Mouse (Mus musculus) liver, embryonic 13.5 days (tissue): ENCODE results near the gene Rad50. TPM values are rescaled to one million over a fixed set of nuclear protein-coding genes. Genes with fewer than 3 reads are reported as not detected.
A peak's percentile ranks its signal among the peaks of the same experiment; 100 is the strongest.

Experiments used
- ATAC-seq: fragments of 200-750 bp; cut with Nextera tagmentation; 2 replicates; pipeline ENCODE4 v1.8.0; 2017; ENCODE audit warnings: low read depth, mild to moderate bottlenecking, moderate number of reproducible peaks, moderate library complexity
- DNase-seq: peaks from one replicate; pipeline ENCODE4 v3.0.0; 2022
- H3K27ac ChIP-seq: fragments of 300-500 bp; sonication (generic); 2 replicates; pipeline ENCODE4 v1.5.1; 2015; ENCODE audit warnings: moderate library complexity, mild to moderate bottlenecking, inconsistent platforms
- H3K27me3 ChIP-seq: fragments of 300-500 bp; sonication (generic); 2 replicates; pipeline ENCODE4 v1.6.1; 2015; ENCODE audit warnings: mild to moderate bottlenecking, inconsistent platforms
- H3K36me3 ChIP-seq: fragments of 300-500 bp; sonication (generic); 2 replicates; pipeline ENCODE4 v1.6.1; 2015; ENCODE audit warnings: mild to moderate bottlenecking, inconsistent platforms
- H3K4me1 ChIP-seq: fragments of 300-500 bp; sonication (generic); replicated peaks from 2 replicates; pipeline ENCODE4 v1.6.1; 2015; ENCODE audit warnings: inconsistent platforms
- H3K4me2 ChIP-seq: fragments of 300-500 bp; sonication (generic); 2 replicates; pipeline ENCODE4 v1.6.1; 2015; ENCODE audit warnings: inconsistent platforms, mild to moderate bottlenecking, moderate library complexity
- H3K4me3 ChIP-seq: fragments of 300-500 bp; sonication (generic); replicated peaks from 2 replicates; pipeline ENCODE4 v1.5.1; 2015; ENCODE audit warnings: mild to moderate bottlenecking, inconsistent platforms
- H3K9ac ChIP-seq: fragments of 300-500 bp; sonication (generic); 2 replicates; pipeline ENCODE4 v1.6.1; 2015; ENCODE audit warnings: mild to moderate bottlenecking, inconsistent platforms
- H3K9me3 ChIP-seq: fragments of 300-500 bp; sonication (generic); replicated peaks from 2 replicates; pipeline ENCODE4 v1.6.1; 2016; ENCODE audit warnings: inconsistent platforms
- WGBS: fragments of 180-500 bp; shearing (Covaris S2); methylation state at CpG from one replicate; pipeline ENCODE4 v1.1.7; 2015; ENCODE audit not compliant: insufficient replicate concordance; 5-methylcytosine and 5-hydroxymethylcytosine counted together
- polyA plus RNA-seq: library from polyadenylated mRNA; unstranded; fragments of >200 nt; fragmentation: Nextera tagmentation; extraction: Ambion mirVana; gene quantifications from 2 replicates; pipeline ENCODE4 v1.2.1, GENCODE M21; 2015

The Rad50 gene
- polyA plus RNA-seq, 1 experiment from 2014 or later, result 19.5 TPM

DNA sequence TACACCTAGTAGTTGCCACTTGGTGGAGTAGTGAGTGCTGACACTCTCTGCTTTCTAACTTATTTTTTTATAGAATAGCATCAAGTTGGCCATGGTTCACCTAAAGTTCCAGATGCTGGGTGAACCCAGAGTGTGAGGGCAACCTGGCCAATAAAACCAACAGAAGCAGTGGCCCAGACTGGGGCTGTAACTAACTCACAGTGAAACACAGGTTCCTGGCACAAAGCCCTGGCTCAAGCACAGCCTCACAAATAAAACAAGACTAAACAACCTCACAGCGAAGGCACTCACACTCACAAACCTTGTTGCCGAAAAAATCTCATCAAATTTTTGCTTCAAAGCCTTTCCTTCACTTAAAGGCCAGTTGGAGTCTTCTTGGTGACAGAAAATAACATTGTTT is 8.6 kb downstream of the Rad50 start:
- H3K36me3 ChIP-seq, result peaks cover 79% of the 10 kb centered on the region
- no peak overlapping the region for H3K27ac ChIP-seq
- H3K4me1 ChIP-seq, result peaks cover 7% of the 10 kb centered on the region
- no peak overlapping the region for H3K4me3 ChIP-seq
- 86% methylated on average over 2 of the region's 2 CpGs for WGBS
- H3K4me2 ChIP-seq, result no peak overlapping the region
- no peaks in the 10 kb centered on the region for H3K27me3 ChIP-seq
- no peaks in the 10 kb centered on the region for H3K9me3 ChIP-seq
- no peak for ATAC-seq
- no peak for DNase-seq
- no peak overlapping the region for H3K9ac ChIP-seq

DNA sequence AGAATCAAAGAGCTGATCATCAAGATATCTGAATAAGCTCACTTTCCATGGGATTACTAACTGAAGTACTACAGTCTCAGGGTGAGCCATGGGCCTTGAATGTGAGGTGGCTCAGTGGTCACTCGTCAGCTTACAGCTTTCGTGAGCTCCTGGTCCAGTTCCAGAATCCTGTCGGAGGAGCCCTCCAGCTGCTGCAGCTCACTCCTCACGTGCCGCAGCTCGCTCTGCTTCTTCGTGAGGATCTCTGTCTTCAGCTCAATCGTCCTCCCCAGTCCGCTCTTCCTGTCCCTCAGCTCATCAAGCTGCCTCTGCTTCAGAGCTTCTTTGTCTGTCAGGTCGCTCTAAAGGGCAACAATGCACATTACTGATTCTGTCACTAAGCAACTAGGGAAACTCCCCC is 15.1 kb downstream of the Rad50 start:
- H3K4me2 ChIP-seq, result no peak overlapping the region
- ATAC-seq, result no peak
- no peak overlapping the region for H3K4me3 ChIP-seq
- no peak overlapping the region for H3K9ac ChIP-seq
- WGBS, result 87% methylated on average over 10 of the region's 10 CpGs
- no peak for DNase-seq
- H3K4me1 ChIP-seq, result no peaks in the 10 kb centered on the region
- H3K27me3 ChIP-seq, result no peaks in the 10 kb centered on the region
- H3K36me3 ChIP-seq, result peaks cover 53% of the 10 kb centered on the region
- no peaks in the 10 kb centered on the region for H3K9me3 ChIP-seq
- H3K27ac ChIP-seq, result no peak overlapping the region

DNA sequence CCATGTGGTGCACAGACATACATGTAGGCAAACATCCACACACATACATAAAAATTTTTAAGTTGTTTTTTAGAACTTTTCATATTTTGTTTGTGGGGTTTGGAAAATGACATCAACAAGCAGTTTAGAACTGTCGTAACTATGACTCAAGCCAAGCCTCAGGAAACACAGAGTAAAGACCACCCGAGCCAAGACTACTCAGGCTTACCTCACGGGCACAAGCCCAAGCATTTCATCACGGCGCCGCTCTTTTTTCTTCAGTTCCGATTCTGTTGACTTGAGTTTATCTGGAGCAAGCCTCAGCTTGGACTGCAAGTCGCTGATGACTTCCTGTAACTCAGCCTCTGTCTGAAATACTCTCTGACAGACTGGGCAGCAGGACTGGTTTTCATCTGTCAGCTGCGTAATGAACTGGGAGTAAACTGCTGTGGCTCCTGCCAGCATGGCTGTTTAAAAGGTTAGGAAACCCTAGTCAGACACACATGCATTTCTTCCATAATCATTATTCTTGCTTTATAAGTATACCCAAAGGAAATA is 24.1 kb downstream of the Rad50 start:
- H3K36me3 ChIP-seq, result peaks cover 75% of the 10 kb centered on the region
- H3K4me3 ChIP-seq, result no peak overlapping the region
- H3K9me3 ChIP-seq, result no peaks in the 10 kb centered on the region
- ATAC-seq (no peak), DNase-seq (no peak)
- no peak overlapping the region for H3K4me2 ChIP-seq
- WGBS, result 84% methylated on average over 9 of the region's 9 CpGs
- no peak overlapping the region for H3K9ac ChIP-seq
- H3K27me3 ChIP-seq, result no peaks in the 10 kb centered on the region
- no peaks in the 10 kb centered on the region for H3K4me1 ChIP-seq
- H3K27ac ChIP-seq, result no peak overlapping the region

DNA sequence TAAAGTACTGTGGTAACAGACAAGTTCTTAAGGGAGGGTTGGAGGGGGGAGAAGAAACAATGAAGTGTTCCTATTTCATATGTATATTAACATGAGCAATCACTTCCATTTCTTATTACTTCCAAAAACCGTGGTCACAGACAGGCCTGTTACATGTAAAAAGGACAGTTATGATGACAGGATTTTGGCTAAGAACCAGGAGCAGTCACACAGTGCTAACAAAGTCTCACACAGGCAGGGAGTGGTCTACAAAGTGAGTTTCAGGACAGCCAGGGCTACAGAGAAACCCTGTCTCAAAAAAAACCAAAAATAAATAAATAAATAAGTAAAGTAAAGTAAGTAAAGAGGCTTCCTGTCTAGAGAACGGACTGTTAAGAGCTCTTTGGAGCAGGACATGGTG is 24.9 kb downstream of the Rad50 start:
- Histone ChIP-seq H3K36me3 (peaks cover 76% of the 10 kb centered on the region), H3K4me1 (no peaks in the 10 kb centered on the region), H3K4me3 (no peak overlapping the region), H3K27ac (no peak overlapping the region), H3K27me3 (no peaks in the 10 kb centered on the region), H3K9me3 (no peaks in the 10 kb centered on the region), H3K9ac (no peak overlapping the region), H3K4me2 (no peak overlapping the region)
- ATAC-seq (no peak), DNase-seq (no peak)
- 83% methylated on average over 2 of the region's 2 CpGs for WGBS

DNA sequence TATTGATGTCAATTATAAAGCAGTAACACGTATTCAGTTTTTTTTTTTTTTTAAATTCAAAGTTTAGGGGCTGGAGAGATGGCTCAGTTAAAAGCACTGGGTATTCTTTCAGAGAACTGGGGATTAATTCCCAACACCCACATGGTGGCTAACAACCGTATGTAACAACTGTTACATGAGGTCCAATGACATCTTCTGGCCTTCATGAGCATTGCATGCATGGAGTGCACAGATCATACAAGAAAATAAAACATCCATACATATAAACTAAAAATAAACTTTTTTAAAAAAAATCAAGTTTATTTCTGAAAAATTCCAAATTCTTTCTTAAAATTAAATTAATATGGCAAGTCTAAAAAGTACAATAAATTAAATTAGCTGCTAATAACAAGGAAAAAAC is 25.4 kb downstream of the Rad50 start:
- no peak overlapping the region for H3K27ac ChIP-seq
- peaks cover 76% of the 10 kb centered on the region for H3K36me3 ChIP-seq
- no peaks in the 10 kb centered on the region for H3K9me3 ChIP-seq
- ATAC-seq (no peak), DNase-seq (no peak)
- H3K4me3 ChIP-seq, result no peak overlapping the region
- H3K27me3 ChIP-seq, result no peaks in the 10 kb centered on the region
- H3K4me2 ChIP-seq, result no peak overlapping the region
- 80% methylated on average over 2 of the region's 2 CpGs for WGBS
- no peaks in the 10 kb centered on the region for H3K4me1 ChIP-seq
- H3K9ac ChIP-seq, result no peak overlapping the region

DNA sequence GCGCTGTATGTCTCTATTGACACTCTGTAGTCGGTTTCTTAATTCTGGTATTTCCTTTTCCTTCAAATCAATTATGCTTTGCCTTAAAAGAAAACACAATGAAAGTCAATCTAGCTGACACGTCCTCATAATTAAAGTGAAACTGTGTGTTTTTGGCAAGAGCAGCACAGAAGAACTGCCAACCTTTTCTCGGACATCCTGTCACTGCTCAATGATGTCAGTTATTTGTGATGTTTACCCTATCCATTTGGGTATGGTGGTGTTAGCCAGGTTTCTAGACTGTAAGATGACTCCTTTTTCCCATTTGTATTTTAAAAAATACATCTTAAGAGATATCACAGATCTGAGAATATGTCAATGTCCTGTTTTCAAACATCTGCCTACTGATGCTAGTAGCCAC is 27.0 kb downstream of the Rad50 start:
- Histone ChIP-seq H3K27me3 (no peaks in the 10 kb centered on the region), H3K4me1 (no peaks in the 10 kb centered on the region), H3K36me3 (peaks cover 80% of the 10 kb centered on the region), H3K27ac (no peak overlapping the region), H3K9ac (no peak overlapping the region), H3K4me2 (no peak overlapping the region), H3K4me3 (no peak overlapping the region), H3K9me3 (no peaks in the 10 kb centered on the region)
- WGBS, result 86% methylated on average over 4 of the region's 4 CpGs
- ATAC-seq (no peak), DNase-seq (no peak)

DNA sequence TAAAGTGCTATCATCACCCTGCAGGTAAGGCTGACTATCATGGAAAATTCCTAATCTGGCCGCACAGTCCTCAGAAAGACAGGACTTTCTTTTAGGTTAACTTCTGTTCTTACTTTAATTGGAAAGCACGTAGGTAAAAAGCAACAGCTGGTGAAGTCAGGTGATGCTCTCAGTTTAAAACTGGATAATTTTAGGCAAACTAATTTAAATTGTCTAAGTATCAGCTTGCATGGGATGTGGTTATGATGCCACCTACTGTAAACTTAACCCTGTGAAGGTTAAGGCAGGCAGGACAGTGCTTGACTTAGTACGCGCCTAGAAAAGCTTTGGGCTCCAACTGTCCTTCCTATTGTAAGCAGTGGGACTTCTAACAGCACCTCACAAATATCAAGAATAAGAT is 35.7 kb downstream of the Rad50 start:
- no peak overlapping the region for H3K9ac ChIP-seq
- H3K4me1 ChIP-seq, result no peaks in the 10 kb centered on the region
- H3K9me3 ChIP-seq, result no peaks in the 10 kb centered on the region
- ATAC-seq (no peak), DNase-seq (no peak)
- H3K4me3 ChIP-seq, result no peak overlapping the region
- 83% methylated on average over 4 of the region's 4 CpGs for WGBS
- no peak overlapping the region for H3K27ac ChIP-seq
- H3K4me2 ChIP-seq, result no peak overlapping the region
- no peaks in the 10 kb centered on the region for H3K27me3 ChIP-seq
- peaks cover 78% of the 10 kb centered on the region for H3K36me3 ChIP-seq

DNA sequence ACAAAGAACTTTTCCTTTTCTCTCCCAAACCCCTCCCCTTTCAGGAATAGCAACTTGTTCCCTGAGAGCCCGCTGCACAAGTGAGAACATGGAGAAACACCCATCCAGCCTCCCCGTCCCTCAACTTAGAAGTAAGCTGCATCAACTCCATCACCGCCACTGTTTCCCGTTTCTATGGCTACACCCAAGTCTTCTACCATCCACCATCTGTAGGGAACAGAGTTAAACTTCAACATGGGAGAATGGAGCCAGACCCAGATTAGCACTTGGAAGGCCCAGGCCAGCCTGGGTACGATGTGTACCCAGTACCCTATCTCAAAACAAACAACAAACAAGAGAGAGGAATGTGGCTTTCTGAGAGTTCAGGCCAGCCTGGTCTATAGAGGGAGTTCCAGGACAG is 43.0 kb downstream of the Rad50 start:
- Histone ChIP-seq H3K4me1 (peaks cover 11% of the 10 kb centered on the region), H3K9ac (no peak overlapping the region), H3K27ac (no peak overlapping the region), H3K9me3 (no peaks in the 10 kb centered on the region), H3K4me2 (no peak overlapping the region), H3K36me3 (peaks cover 51% of the 10 kb centered on the region), H3K4me3 (no peak overlapping the region), H3K27me3 (no peaks in the 10 kb centered on the region)
- ATAC-seq, result no peak
- DNase-seq, result no peak
- WGBS, result 79% methylated on average over 5 of the region's 5 CpGs

DNA sequence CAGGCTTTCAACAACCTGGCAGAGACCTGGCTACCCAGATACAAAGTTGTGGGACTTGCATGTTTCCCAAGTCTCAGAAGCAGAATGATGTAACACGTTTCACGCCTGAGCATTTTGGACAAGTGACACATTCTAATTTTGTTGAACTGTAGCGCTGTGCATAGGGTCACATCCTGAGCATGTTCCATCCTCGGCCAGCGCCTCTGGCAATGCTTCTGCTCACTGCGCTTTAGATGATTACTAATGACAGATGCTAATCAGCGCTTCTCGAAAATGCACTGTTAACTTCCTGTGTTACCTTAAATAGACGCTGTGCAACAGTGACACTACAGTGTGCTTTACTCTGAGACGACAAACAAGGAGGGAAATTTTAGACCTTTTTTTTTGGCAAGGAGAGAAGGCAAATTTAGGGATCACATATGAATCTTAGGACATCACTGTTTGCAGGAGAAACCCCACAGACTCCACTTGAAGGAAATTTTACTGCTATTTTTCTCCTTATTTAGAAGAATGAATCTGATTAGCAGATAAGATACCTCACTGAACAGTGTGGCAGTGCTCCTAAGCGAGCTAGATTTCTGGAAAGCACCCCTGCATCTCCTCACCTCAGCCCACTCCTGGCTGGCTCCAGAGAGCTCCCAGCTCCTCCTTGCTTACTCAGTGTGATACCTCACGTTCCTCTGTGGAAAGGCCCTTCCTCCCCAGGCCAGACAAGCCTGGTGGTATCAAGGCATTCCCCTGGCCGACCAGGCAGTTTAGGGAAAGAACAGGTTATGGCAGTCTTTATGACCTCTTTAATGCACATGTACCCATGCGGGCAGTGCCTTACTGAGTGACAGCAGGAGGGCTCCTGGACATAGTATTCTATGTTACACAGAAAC is 44.1 kb downstream of the Rad50 start:
- no peak overlapping the region for H3K4me3 ChIP-seq
- ATAC-seq, result no peak

DNA sequence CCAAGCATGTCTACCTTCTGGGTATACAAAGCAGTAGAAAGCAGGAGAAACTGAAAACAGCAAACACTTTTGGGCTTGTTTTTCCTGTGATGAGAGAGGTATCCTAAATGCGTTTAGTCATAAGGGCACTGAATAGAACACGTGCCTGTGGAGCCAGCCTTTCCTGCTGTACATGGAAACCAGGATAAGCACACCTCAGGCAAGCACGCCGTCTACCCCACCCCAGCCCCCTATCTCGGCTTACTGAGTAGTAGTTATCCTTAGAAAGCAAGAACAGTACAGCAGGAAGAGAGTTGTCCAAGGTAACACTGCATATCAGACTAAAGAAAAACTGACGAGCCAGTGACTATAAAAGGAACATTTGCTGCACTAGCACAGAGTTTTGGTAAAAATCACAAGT is 49.3 kb downstream of the Rad50 start:
- Histone ChIP-seq H3K4me3 (no peak overlapping the region), H3K27ac (peak overlapping the region; percentile 86), H3K36me3 (peaks cover 31% of the 10 kb centered on the region), H3K27me3 (no peaks in the 10 kb centered on the region), H3K4me1 (peaks cover 44% of the 10 kb centered on the region), H3K4me2 (peak overlapping the region; percentile 54), H3K9ac (peak overlapping the region; percentile 54; the same call in 1 of the 2 replicates), H3K9me3 (no peaks in the 10 kb centered on the region)
- DNase-seq (peak; percentile 36), ATAC-seq (peak; percentile 64)
- 30% methylated on average over 6 of the region's 6 CpGs for WGBS

More for the DNA sequence above, 44.1 kb downstream of the Rad50 start:
- no peak for DNase-seq
- H3K4me2 ChIP-seq, result no peak overlapping the region
- 39% methylated on average over 14 of the region's 14 CpGs for WGBS
- no peak overlapping the region for H3K9ac ChIP-seq
- peaks cover 17% of the 10 kb centered on the region for H3K4me1 ChIP-seq
- peaks cover 43% of the 10 kb centered on the region for H3K36me3 ChIP-seq
- H3K9me3 ChIP-seq, result no peaks in the 10 kb centered on the region
- H3K27me3 ChIP-seq, result no peaks in the 10 kb centered on the region
- no peak overlapping the region for H3K27ac ChIP-seq

DNA sequence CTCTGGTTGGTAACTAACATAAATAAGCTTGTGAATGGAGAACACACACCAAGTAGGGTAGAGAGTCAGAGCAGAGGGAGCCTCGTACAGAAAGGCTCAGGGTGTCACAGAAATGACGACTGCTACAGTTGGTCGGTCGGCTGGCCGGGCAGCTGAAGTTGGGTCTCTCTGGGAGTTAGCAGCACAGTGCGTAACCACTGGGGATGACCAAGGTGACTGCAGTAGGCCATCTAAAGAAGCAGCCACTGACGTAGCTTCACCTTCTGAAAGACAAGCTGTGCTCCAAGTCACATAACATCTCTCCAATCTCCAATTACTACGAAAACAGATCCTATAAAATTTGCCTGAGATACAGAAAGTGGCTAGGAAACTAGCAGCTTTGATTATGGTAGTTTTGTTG is 49.7 kb downstream of the Rad50 start:
- peak overlapping the region; percentile 54 for H3K4me2 ChIP-seq
- no peaks in the 10 kb centered on the region for H3K27me3 ChIP-seq
- peak overlapping the region; percentile 86 for H3K27ac ChIP-seq
- H3K9ac ChIP-seq, result peak overlapping the region; percentile 54; the same call in 1 of the 2 replicates
- DNase-seq (no peak), ATAC-seq (no peak)
- H3K9me3 ChIP-seq, result no peaks in the 10 kb centered on the region
- WGBS, result 66% methylated on average over 8 of the region's 8 CpGs
- H3K4me1 ChIP-seq, result peaks cover 40% of the 10 kb centered on the region
- H3K36me3 ChIP-seq, result peaks cover 35% of the 10 kb centered on the region
- H3K4me3 ChIP-seq, result no peak overlapping the region
